Mouse (Mus musculus) lung, postnatal 0 days (tissue): ENCODE results near the gene Cdh4.

ENCODE experiments used
- CTCF ChIP-seq: IDR thresholded peaks from 2 replicates; pipeline ENCODE4 v1.5.1; 2016; ENCODE audit warnings: antibody characterized with exemption, mild to moderate bottlenecking
- EP300 ChIP-seq: IDR thresholded peaks from 2 replicates; pipeline ENCODE4 v1.6.1; 2016; ENCODE audit warnings: antibody characterized with exemption, mild to moderate bottlenecking, control low read depth

- TF ChIP-seq CTCF, result no peak
- TF ChIP-seq EP300, result no peak
Observed at GRCm38 (mm10) chr2:179586436-179586835, 144.2 kb downstream of the Cdh4 start.
